Mouse (Mus musculus) mouse embryonic stem cell (cell line): ENCODE data around the gene Gars.

ENCODE experiments used
- in situ Hi-C, 2 experiments: fragments of 300-500 bp; cut with MboI; formaldehyde crosslinking; loops; 1 replicate in 1 of 2; 3 replicates in 1 of 2; pipeline ENCODE4 v1.14.3; 2019 to 2020; ENCODE audit warnings: low sequenced_read_pairs in 2 of 2, low pct_unique_long_range_greater_than_20kb in 1 of 2, mixed read lengths in 1 of 2; ENCODE audit not compliant: unreplicated experiment in 1 of 2

Gars gene

DNA sequence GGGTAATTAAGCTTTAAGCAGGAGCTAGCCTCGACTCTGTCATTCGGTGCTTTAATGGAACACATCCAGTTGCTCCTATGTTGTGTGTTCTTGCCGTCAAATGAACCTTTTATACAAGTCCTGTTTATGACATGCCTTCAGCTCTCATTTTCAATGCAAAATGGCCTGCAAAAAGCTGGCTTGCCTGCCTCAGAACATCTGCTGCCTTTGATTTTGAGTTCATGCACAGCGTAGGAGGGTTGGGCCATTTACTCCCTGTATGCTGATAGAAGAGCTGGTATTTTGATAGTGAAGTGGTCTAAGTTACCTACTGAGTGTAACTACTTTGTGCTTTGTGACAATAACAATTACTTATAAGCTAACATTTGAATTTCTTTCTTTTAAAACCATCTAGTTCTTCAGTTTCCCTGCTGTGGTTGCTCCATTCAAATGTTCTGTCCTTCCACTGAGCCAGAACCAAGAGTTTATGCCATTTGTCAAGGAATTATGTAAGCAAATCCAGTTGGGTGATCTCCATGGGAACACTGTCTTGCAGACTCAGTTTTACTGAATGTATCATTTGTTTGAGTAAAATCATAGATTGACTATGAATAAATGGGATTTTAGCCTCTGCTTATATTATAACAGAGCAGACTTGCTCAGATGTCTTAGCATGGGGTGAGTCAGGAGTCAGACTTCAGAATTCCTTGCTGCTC lies 38.9 kb downstream of the Gars start:
- in situ Hi-C loops = no loop called here

GRCm38 (mm10) chr6:55081379-55081778 lies 43.6 kb downstream of the Gars start:
- in situ Hi-C loops = no loop called here

DNA sequence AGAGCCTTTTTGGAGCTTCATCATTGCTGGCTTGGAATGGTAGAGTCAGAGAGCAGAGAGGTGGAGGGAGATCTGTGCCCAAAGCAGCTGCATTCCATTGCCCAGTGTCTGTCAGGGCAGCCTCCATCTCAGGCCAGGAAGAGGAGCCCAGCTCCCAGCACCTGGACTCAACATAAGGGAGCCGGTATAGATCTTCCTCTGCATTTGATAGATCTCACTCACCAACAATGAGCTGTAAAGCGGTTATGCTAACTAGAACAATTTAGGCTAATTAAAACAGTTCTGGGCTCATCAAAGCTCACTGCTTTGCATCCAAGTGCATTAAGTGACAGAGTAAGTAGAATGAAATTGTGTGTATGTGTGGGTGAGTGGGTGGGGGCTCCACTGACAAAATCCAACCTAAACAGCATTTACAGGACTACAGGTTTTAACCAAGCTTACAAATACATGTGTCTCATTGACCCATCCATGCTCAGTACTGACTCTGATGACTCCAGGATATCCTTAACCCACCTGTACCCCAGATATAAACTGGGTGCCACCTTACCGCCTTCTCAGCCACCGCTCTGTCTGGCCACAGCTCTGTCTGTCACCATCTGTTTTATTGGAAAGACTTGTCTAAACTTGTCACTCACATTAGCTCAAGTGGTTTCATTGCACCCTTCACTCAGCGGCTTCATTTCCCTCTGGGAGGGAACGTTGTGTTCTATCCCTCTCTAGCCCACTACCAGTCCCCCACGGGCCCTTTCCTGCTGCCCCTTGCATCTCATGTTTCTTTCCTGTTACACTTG lies 44.6 kb downstream of the Gars start:
- in situ Hi-C loops = no loop called here

DNA sequence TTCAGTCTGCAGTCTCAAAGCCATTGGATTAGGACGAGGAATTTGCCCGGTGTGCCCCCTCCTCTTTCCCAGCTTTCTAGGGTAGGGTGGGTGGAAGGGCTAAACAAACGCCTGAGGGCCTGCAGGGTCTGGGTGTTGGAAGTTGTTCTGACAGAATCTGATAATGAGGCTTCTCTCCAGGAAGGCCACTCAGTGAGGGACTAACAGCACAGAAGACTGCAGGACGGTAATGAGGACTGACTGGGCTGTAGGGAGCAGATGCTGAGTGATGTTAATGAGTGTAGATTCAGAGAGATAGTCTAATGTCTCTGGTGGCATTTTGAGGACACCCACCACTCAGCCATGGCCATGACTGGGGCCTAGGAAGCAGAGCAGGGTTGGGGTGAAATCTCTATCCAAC lies 49.5 kb downstream of the Gars start:
- in situ Hi-C loops = no loop called here

GRCm38 (mm10) chr6:55090639-55091038 lies 52.8 kb downstream of the Gars start:
- in situ Hi-C loops = no loop called here

DNA sequence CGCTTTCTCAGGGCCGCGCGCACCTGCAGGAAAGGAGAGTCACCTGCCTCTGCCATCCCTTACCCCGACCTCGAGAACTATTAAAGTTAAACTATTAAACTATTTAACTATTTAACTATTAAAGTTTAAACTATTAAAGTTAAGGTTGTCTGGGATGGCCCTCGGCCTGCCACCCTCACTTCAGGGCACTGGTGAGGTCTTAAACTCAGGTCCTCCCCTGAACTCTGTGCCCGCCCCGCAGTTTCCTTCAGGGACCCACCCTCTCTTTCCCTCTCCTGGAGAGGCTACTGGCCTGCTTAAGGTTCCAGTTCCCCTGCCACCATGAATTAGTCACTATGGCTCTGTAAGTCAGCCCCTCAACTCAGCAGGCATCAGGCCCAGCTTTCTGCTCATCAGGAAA lies 53.6 kb downstream of the Gars start:
- in situ Hi-C loops = no loop called here

DNA sequence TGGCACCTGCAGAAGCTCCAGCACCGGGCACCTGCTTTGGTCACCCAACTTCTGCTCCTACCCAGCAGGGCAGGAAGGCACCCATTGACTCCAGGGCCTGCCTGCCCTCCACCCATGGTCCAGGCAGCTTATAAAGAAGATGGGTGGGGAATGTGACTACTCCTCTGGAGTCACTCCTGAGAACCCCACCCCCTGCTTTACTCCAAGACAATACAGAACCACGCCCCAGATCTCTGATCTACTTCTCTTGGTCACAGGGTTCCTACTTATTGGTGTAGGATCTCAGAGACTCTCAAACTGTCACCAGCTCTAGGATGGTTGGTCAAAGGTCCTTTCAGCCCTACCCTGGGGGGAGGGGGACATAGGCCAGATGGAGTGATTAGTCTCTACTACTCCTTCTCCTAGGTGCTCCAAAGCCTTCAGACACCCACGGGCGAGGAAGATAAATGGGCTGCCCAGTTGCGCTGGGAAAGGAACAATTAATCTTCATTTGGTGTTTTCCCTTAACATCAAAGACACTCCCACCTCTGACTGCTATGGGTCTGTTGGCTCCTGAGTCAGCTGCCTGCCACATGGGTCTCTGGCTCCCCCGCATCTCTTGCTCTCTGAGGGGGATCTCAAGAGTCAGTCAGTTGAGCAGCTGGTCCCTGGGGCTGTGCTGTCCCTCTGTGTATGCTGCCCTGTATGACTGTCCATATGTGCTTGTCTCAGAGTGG lies 55.8 kb downstream of the Gars start:
- in situ Hi-C loops = no loop called here

DNA sequence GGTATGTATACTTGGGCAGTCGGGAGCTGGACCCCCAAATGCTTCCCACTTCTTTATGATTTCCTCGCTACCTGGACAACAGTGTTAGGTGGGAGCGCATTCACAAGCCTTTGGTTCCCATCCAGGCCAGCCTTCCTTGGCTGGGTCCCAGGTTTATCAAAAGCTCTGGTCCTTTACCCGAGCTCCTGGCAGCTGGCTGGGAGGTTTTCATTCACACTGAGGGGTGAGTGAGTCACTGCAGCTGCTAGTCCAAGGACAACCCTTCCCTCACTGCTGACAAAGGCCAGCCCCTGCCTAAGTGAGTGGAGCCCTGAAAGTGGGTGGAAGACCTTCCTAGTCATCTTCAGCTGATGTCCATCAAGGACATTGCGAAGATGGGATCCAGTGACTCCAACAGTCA lies 60.2 kb downstream of the Gars start:
- in situ Hi-C loops = no loop called here

- in situ Hi-C loops = no loop called here
Measured at GRCm38 (mm10) chr6:55098603-55099002, 60.8 kb downstream of the Gars start.

- in situ Hi-C loops = no loop called here
Measured at GRCm38 (mm10) chr6:55108358-55108757, 70.6 kb downstream of the Gars start.

DNA sequence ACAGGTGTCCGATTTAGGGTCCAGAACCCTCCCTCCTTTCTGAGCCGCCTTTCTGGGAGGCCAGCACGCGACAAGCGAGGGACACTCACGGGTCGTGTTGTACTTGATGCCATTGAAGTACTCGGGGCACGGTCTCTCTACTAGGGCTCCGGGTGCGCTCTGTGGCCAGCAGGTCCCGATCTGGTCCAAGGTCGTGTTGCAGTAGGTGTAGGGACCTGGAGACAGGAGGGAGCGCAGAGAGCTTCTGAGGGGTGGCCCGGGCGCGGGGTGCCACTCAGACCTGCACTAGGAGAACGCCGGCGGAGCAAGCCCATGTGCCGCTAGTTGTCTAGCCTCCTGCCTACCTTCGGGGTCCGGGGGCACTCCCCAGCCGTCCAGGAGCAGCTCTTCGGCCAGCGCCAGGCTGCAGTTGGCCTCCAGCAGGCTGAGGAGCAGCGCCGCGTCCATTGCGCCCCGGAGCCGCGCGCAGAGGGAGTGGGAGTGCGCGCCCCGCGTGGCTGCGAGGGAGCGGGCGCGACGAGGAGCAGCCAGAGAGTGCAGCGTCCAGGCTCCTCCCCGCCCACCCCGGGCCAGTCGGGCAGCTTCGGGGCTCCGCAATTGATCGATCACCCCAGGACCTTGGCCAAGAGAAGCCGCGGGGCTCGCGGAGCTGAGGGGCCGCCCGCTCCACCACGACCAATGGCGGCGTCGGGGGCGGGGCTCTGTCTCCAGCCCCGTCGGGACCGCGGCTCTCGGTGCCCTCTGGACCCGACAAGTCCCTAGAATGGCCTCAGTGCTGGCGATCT lies 79.7 kb downstream of the Gars start:
- in situ Hi-C loops = loop anchor here in 1 of 2 experiments (5.0 kb wide), 1 partner anchor 40 kb away; no protein-coding TSS in a partner anchor

DNA sequence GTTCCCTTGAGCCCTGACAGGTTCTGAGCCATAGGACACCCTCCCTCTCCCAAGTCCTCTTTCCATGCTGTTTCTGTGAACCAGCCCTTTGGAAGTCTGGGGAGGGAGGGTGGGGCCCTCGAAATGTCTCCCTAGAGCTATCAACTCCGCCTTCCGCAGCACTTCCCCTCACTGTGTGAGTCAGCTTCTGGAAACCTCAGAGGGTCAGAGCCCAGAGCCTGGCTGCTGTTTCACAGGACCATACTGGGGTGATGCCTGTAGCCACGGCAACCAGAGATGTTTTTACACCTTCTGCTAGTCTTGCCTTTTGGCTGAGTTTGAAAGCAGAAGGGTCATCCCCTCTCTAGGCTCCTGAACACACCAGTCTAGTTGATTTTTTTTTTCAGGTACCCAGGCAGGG lies 85.2 kb downstream of the Gars start:
- in situ Hi-C loops = no loop called here

DNA sequence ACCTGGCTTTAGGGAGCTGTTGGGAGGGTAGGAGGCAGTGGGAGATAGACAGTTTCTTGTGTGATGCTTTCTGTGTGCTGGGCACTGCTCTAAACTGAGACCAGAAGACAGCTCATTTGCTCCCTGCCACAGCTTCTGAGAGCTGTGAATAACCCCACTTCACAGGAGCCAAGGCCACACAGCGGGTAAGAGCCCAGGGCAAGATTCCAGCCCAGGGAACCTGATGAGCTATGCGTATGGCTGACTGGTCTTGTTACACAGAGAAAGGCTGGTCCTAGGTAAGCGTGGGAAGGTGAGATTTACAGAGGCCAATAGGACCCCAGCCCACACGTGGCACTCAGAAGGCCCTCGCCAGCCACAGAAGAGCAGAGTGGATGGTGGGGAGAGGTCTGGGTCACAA lies 88.8 kb downstream of the Gars start:
- in situ Hi-C loops = no loop called here

DNA sequence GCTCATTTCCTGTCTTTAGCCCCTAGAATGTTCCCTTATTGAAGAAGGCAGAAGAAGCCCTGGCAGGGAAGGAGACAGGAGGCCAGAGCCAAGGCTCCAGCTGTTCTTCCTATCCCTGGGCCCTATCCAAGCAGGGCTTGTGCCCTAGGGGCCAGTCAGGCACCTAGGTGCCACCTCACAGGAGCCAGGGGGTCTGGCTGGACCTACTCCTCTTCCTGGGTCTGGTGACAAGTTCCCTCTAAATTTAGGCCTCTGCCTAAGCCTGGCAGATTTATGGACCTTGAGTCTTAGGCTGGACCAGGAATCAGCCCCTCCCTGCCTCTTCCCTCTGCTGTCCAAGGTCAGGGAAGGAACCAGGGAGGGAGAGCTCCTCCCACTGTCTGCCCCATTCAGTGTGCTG lies 90.6 kb downstream of the Gars start:
- in situ Hi-C loops = no loop called here
